Mouse (Mus musculus) forebrain, embryonic 12.5 days (tissue): ENCODE data around the gene Sgms1. TPM values are rescaled to one million over a fixed set of nuclear protein-coding genes. Genes with fewer than 3 reads are reported as not detected.

ENCODE experiments used
- ATAC-seq: fragments of 200-750 bp; cut with Nextera tagmentation; 2 replicates; pipeline ENCODE4 v1.8.0; 2017; ENCODE audit warnings: moderate TSS enrichment; ENCODE audit not compliant: low FRiP score
- H3K27ac ChIP-seq: fragments of 300-500 bp; sonication (generic); 2 replicates; pipeline ENCODE4 v1.5.1; 2016; ENCODE audit warnings: mild to moderate bottlenecking
- H3K27me3 ChIP-seq: fragments of 300-500 bp; sonication (generic); 2 replicates; pipeline ENCODE4 v1.6.1; 2016; ENCODE audit warnings: mild to moderate bottlenecking
- H3K36me3 ChIP-seq: fragments of 300-500 bp; sonication (generic); replicated peaks from 2 replicates; pipeline ENCODE4 v1.6.1; 2016; ENCODE audit warnings: mild to moderate bottlenecking
- H3K4me1 ChIP-seq: fragments of 300-500 bp; sonication (generic); 2 replicates; pipeline ENCODE4 v1.6.1; 2016
- H3K4me2 ChIP-seq: fragments of 300-500 bp; sonication (generic); 2 replicates; pipeline ENCODE4 v1.6.1; 2016; ENCODE audit warnings: mild to moderate bottlenecking, moderate library complexity
- H3K4me3 ChIP-seq: fragments of 300-500 bp; sonication (generic); replicated peaks from 2 replicates; pipeline ENCODE4 v1.5.1; 2016; ENCODE audit warnings: mild to moderate bottlenecking
- H3K9ac ChIP-seq: fragments of 300-500 bp; sonication (generic); 2 replicates; pipeline ENCODE4 v1.6.1; 2016; ENCODE audit warnings: mild to moderate bottlenecking
- H3K9me3 ChIP-seq: fragments of 300-500 bp; sonication (generic); 2 replicates; pipeline ENCODE4 v1.6.1; 2016
- WGBS: fragments of 180-500 bp; shearing (Covaris S2); methylation state at CpG from one replicate; pipeline ENCODE4 v1.1.7; 2016; 5-methylcytosine and 5-hydroxymethylcytosine counted together
- polyA plus RNA-seq: library from polyadenylated mRNA; unstranded; fragments of >200 nt; fragmentation: Nextera tagmentation; extraction: Ambion mirVana; gene quantifications from 2 replicates; pipeline ENCODE4 v1.2.1, GENCODE M21; 2016

Gene Sgms1
- polyA plus RNA-seq, 1 experiment from 2014 or later: 13.8 TPM

- Histone ChIP-seq H3K9ac (no peak overlapping the region), H3K4me2 (no peak overlapping the region), H3K27me3 (no peaks in the 10 kb centered on the region), H3K27ac (no peak overlapping the region), H3K4me1 (no peaks in the 10 kb centered on the region), H3K9me3 (no peaks in the 10 kb centered on the region), H3K36me3 (no peaks in the 10 kb centered on the region), H3K4me3 (no peak overlapping the region)
- WGBS: 95% methylated on average over 1 of the region's 1 CpGs
- no peak for ATAC-seq
These were observed 125.8 kb downstream of the Sgms1 start for GRCm38 (mm10) chr19:32263753-32264152.

GRCm38 (mm10) chr19:32262805-32263572, 126.5 kb downstream of the Sgms1 start:
- WGBS: 96% methylated on average over 10 of the region's 10 CpGs
- H3K27ac ChIP-seq: no peak overlapping the region
- no peak overlapping the region for H3K4me3 ChIP-seq
- H3K4me2 ChIP-seq: no peak overlapping the region
- H3K36me3 ChIP-seq: no peaks in the 10 kb centered on the region
- H3K4me1 ChIP-seq: no peaks in the 10 kb centered on the region
- no peak overlapping the region for H3K9ac ChIP-seq
- no peaks in the 10 kb centered on the region for H3K27me3 ChIP-seq
- no peak for ATAC-seq
- no peaks in the 10 kb centered on the region for H3K9me3 ChIP-seq

GRCm38 (mm10) chr19:32260869-32261688, 128.4 kb downstream of the Sgms1 start:
- H3K9me3 ChIP-seq: no peaks in the 10 kb centered on the region
- ATAC-seq: no peak
- WGBS: 50% methylated on average over 8 of the region's 8 CpGs
- H3K4me2 ChIP-seq: no peak overlapping the region
- H3K4me1 ChIP-seq: peaks cover 4% of the 10 kb centered on the region
- H3K36me3 ChIP-seq: no peaks in the 10 kb centered on the region
- H3K9ac ChIP-seq: no peak overlapping the region
- no peak overlapping the region for H3K4me3 ChIP-seq
- no peaks in the 10 kb centered on the region for H3K27me3 ChIP-seq
- no peak overlapping the region for H3K27ac ChIP-seq

GRCm38 (mm10) chr19:32259830-32260229, 129.7 kb downstream of the Sgms1 start:
- Histone ChIP-seq H3K4me1 (peaks cover 15% of the 10 kb centered on the region), H3K36me3 (no peaks in the 10 kb centered on the region), H3K9ac (no peak overlapping the region), H3K27ac (no peak overlapping the region), H3K27me3 (no peaks in the 10 kb centered on the region), H3K4me3 (no peak overlapping the region), H3K9me3 (no peaks in the 10 kb centered on the region), H3K4me2 (no peak overlapping the region)
- WGBS: 90% methylated on average over 2 of the region's 2 CpGs
- ATAC-seq: no peak

GRCm38 (mm10) chr19:32259048-32259447, 130.5 kb downstream of the Sgms1 start:
- ATAC-seq: no peak
- Histone ChIP-seq H3K36me3 (no peaks in the 10 kb centered on the region), H3K4me2 (no peak overlapping the region), H3K9ac (no peak overlapping the region), H3K4me3 (no peak overlapping the region), H3K9me3 (no peaks in the 10 kb centered on the region), H3K4me1 (peaks cover 18% of the 10 kb centered on the region), H3K27ac (no peak overlapping the region), H3K27me3 (no peaks in the 10 kb centered on the region)
- 88% methylated on average over 4 of the region's 4 CpGs for WGBS

GRCm38 (mm10) chr19:32258146-32258545, 131.4 kb downstream of the Sgms1 start:
- H3K9me3 ChIP-seq: no peaks in the 10 kb centered on the region
- no peak for ATAC-seq
- no peaks in the 10 kb centered on the region for H3K27me3 ChIP-seq
- H3K4me1 ChIP-seq: peaks cover 18% of the 10 kb centered on the region
- no peak overlapping the region for H3K27ac ChIP-seq
- H3K9ac ChIP-seq: no peak overlapping the region
- H3K4me2 ChIP-seq: no peak overlapping the region
- WGBS: 82% methylated on average over 5 of the region's 5 CpGs
- no peak overlapping the region for H3K4me3 ChIP-seq
- H3K36me3 ChIP-seq: no peaks in the 10 kb centered on the region

- ATAC-seq: no peak
- H3K27me3 ChIP-seq: no peaks in the 10 kb centered on the region
- H3K4me2 ChIP-seq: no peak overlapping the region
- H3K36me3 ChIP-seq: no peaks in the 10 kb centered on the region
- H3K9ac ChIP-seq: no peak overlapping the region
- 91% methylated on average over 3 of the region's 3 CpGs for WGBS
- H3K4me3 ChIP-seq: no peak overlapping the region
- H3K27ac ChIP-seq: no peak overlapping the region
- peaks cover 18% of the 10 kb centered on the region for H3K4me1 ChIP-seq
- no peaks in the 10 kb centered on the region for H3K9me3 ChIP-seq
These were observed 131.9 kb downstream of the Sgms1 start for GRCm38 (mm10) chr19:32257616-32258015.

GRCm38 (mm10) chr19:32256706-32257415, 132.7 kb downstream of the Sgms1 start:
- Histone ChIP-seq H3K4me1 (peaks cover 18% of the 10 kb centered on the region), H3K9ac (no peak overlapping the region), H3K27me3 (no peaks in the 10 kb centered on the region), H3K4me3 (no peak overlapping the region), H3K9me3 (no peaks in the 10 kb centered on the region), H3K36me3 (no peaks in the 10 kb centered on the region), H3K27ac (no peak overlapping the region), H3K4me2 (no peak overlapping the region)
- 81% methylated on average over 4 of the region's 4 CpGs for WGBS
- ATAC-seq: no peak

GRCm38 (mm10) chr19:32255429-32256185, 133.9 kb downstream of the Sgms1 start:
- Histone ChIP-seq H3K9ac (no peak overlapping the region), H3K4me2 (no peak overlapping the region), H3K9me3 (no peaks in the 10 kb centered on the region), H3K4me1 (peaks cover 18% of the 10 kb centered on the region), H3K36me3 (no peaks in the 10 kb centered on the region), H3K27ac (0 out of 2 replicates have a peak overlapping the region, but pooled peaks have one; percentile 25), H3K4me3 (no peak overlapping the region), H3K27me3 (no peaks in the 10 kb centered on the region)
- no peak for ATAC-seq
- WGBS: 26% methylated on average over 6 of the region's 6 CpGs

GRCm38 (mm10) chr19:32254739-32255344, 134.7 kb downstream of the Sgms1 start:
- Histone ChIP-seq H3K27ac (0 out of 2 replicates have a peak overlapping the region, but pooled peaks have one; percentile 25), H3K36me3 (no peaks in the 10 kb centered on the region), H3K4me1 (peaks cover 18% of the 10 kb centered on the region), H3K4me2 (no peak overlapping the region), H3K9me3 (no peaks in the 10 kb centered on the region), H3K4me3 (no peak overlapping the region), H3K27me3 (no peaks in the 10 kb centered on the region), H3K9ac (no peak overlapping the region)
- 26% methylated on average over 8 of the region's 8 CpGs for WGBS
- no peak for ATAC-seq

GRCm38 (mm10) chr19:32254204-32254603, 135.3 kb downstream of the Sgms1 start:
- Histone ChIP-seq H3K4me2 (no peak overlapping the region), H3K9me3 (no peaks in the 10 kb centered on the region), H3K9ac (no peak overlapping the region), H3K4me1 (peaks cover 18% of the 10 kb centered on the region), H3K27me3 (no peaks in the 10 kb centered on the region), H3K27ac (no peak overlapping the region), H3K4me3 (no peak overlapping the region), H3K36me3 (no peaks in the 10 kb centered on the region)
- WGBS: 79% methylated on average over 2 of the region's 2 CpGs
- ATAC-seq: no peak
